Mouse (Mus musculus) liver, embryonic 14.5 days (tissue): ENCODE data around the gene Sipa1l3. TPM values are rescaled to one million over a fixed set of nuclear protein-coding genes. Genes with fewer than 3 reads are reported as not detected.

ENCODE experiments used
- ATAC-seq: fragments of 200-750 bp; cut with Nextera tagmentation; 2 replicates; pipeline ENCODE4 v1.8.0; 2017; ENCODE audit warnings: moderate number of reproducible peaks, mild to moderate bottlenecking, moderate library complexity; ENCODE audit not compliant: insufficient read depth
- DNase-seq, 3 experiments: peaks; one replicate each; pipeline ENCODE4 v3.0.0-alpha.2; 2012 to 2013; ENCODE audit warnings: low read depth in 3 of 3, low spot score in 3 of 3
- H3K27ac ChIP-seq: fragments of 300-500 bp; sonication (generic); 2 replicates; pipeline ENCODE4 v1.5.1; 2014; ENCODE audit warnings: moderate library complexity, mild to moderate bottlenecking, control low read depth, inconsistent platforms
- H3K27me3 ChIP-seq: fragments of 300-500 bp; sonication (generic); 2 replicates; pipeline ENCODE4 v1.6.1; 2014; ENCODE audit warnings: mild to moderate bottlenecking, low read length, moderate library complexity; ENCODE audit not compliant: control insufficient read depth, insufficient read depth
- H3K36me3 ChIP-seq: fragments of 300-500 bp; sonication (generic); replicated peaks from 2 replicates; pipeline ENCODE4 v1.6.1; 2014; ENCODE audit warnings: low read depth; ENCODE audit not compliant: control insufficient read depth, insufficient read depth
- H3K4me1 ChIP-seq, 2 experiments: fragments of 200-500 bp in 1 of 2; fragments of 300-500 bp in 1 of 2; sonication (generic) in 1 of 2; replicated peaks; 2 replicates each; pipeline ENCODE4 v1.6.1; 2012 to 2014; ENCODE audit warnings: antibody characterized with exemption in 1 of 2, inconsistent platforms in 1 of 2, low read length in 1 of 2; ENCODE audit not compliant: control insufficient read depth in 2 of 2, insufficient read depth in 2 of 2
- H3K4me2 ChIP-seq: fragments of 300-500 bp; sonication (generic); 2 replicates; pipeline ENCODE4 v1.6.1; 2014; ENCODE audit warnings: low read depth, mild to moderate bottlenecking, control low read depth, moderate library complexity
- H3K4me3 ChIP-seq, 2 experiments: fragments of 200-500 bp in 1 of 2; fragments of 300-500 bp in 1 of 2; sonication (generic) in 1 of 2; 2 replicates each; pipeline ENCODE4 v1.5.1; 2012 to 2014; ENCODE audit warnings: low read depth in 2 of 2, low read length in 2 of 2, mild to moderate bottlenecking in 2 of 2, control low read depth in 1 of 2, inconsistent platforms in 1 of 2, moderate library complexity in 1 of 2; ENCODE audit not compliant: insufficient read depth in 1 of 2
- H3K9ac ChIP-seq: fragments of 300-500 bp; sonication (generic); replicated peaks from 2 replicates; pipeline ENCODE4 v1.6.1; 2014; ENCODE audit warnings: mild to moderate bottlenecking, control low read depth, moderate library complexity
- H3K9me3 ChIP-seq: fragments of 300-500 bp; sonication (generic); 2 replicates; pipeline ENCODE4 v1.6.1; 2016; ENCODE audit warnings: low read length, mixed read lengths; ENCODE audit not compliant: control insufficient read depth
- CTCF ChIP-seq: IDR thresholded peaks from 2 replicates; pipeline ENCODE4 v1.5.1; 2016; ENCODE audit warnings: antibody characterized with exemption, low read depth, control low read depth
- EP300 ChIP-seq: IDR thresholded peaks from 2 replicates; pipeline ENCODE4 v1.6.1; 2016; ENCODE audit warnings: antibody characterized with exemption, low read depth
- WGBS: fragments of 180-500 bp; shearing (Covaris S2); extraction: QIAGEN DNeasy Blood & Tissue Kit; methylation state at CpG from one replicate; pipeline ENCODE4 v1.1.7; 2014; ENCODE audit not compliant: insufficient replicate concordance; 5-methylcytosine and 5-hydroxymethylcytosine counted together
- polyA plus RNA-seq, 2 experiments: library from polyadenylated mRNA; depleted of rRNA in 1 of 2; stranded (reverse) in 1 of 2; unstranded in 1 of 2; fragments of >200 nt; fragmentation: Nextera tagmentation in 1 of 2; extraction: Ambion mirVana in 1 of 2; gene quantifications; 2 replicates each; pipeline versions ENCODE4 v1.2.1 to v1.2.3; 2012 to 2014

The Sipa1l3 gene
- polyA plus RNA-seq, 2 experiments: 1.8 to 4.9 TPM

GRCm38 (mm10) chr7:29304463-29305262 is 213.8 kb downstream of the Sipa1l3 start:
- Histone ChIP-seq H3K4me1 (peaks cover 8 to 15% of the 10 kb centered on the region in 2 experiments), H3K4me3 (peak overlapping the region; percentile 15 to 42; a peak in 3 of 4 replicates), H3K4me2 (peak overlapping the region; percentile 73), H3K9ac (no peak overlapping the region), H3K27ac (no peak overlapping the region), H3K27me3 (peaks cover 54% of the 10 kb centered on the region), H3K9me3 (no peaks in the 10 kb centered on the region), H3K36me3 (no peaks in the 10 kb centered on the region)
- DNase-seq: no peak
- no peak for TF ChIP-seq EP300
- no peak for ATAC-seq
- 2% methylated on average over 48 of the region's 48 CpGs for WGBS

GRCm38 (mm10) chr7:29303738-29304462 is 214.5 kb downstream of the Sipa1l3 start, which contains the start of gene Dpf1:
Gene Dpf1, plus strand, starts transcription at chr7:29303951.
- ATAC-seq: peak; percentile 70
- Histone ChIP-seq H3K4me2 (peak within 1 kb of the TSS; percentile 73), H3K4me1 (peaks cover 7 to 10% of the 10 kb centered on the region in 2 experiments), H3K36me3 (no peaks in the 10 kb centered on the region), H3K9ac (no peak within 1 kb of the TSS), H3K27ac (no peak within 1 kb of the TSS), H3K9me3 (no peaks in the 10 kb centered on the region), H3K27me3 (peaks cover 47% of the 10 kb centered on the region), H3K4me3 (peak within 1 kb of the TSS; percentile 15 to 42)
- TF ChIP-seq EP300: no peak
- no peak for TF ChIP-seq CTCF
- peak in 1 of 3 experiments; percentile 49 for DNase-seq
- under 1% methylated on average over 66 of the region's 67 CpGs for WGBS

GRCm38 (mm10) chr7:29302641-29303040 is 215.8 kb downstream of the Sipa1l3 start:
- Histone ChIP-seq H3K9ac (no peak overlapping the region), H3K27ac (no peak overlapping the region), H3K4me3 (no peak overlapping the region), H3K4me2 (no peak overlapping the region), H3K4me1 (peaks cover 5 to 7% of the 10 kb centered on the region in 2 experiments), H3K27me3 (peaks cover 39% of the 10 kb centered on the region), H3K9me3 (no peaks in the 10 kb centered on the region), H3K36me3 (no peaks in the 10 kb centered on the region)
- WGBS: 56% methylated on average over 7 of the region's 7 CpGs
- ATAC-seq: no peak
- TF ChIP-seq EP300 (no peak), CTCF (no peak)
- DNase-seq: no peak

- ATAC-seq: no peak
- Histone ChIP-seq H3K36me3 (no peaks in the 10 kb centered on the region), H3K4me3 (no peak overlapping the region), H3K4me1 (no peaks in the 10 kb centered on the region), H3K9me3 (no peaks in the 10 kb centered on the region), H3K4me2 (no peak overlapping the region), H3K27ac (no peak overlapping the region), H3K9ac (no peak overlapping the region), H3K27me3 (peaks cover 37% of the 10 kb centered on the region)
- WGBS: 1% methylated on average over 7 of the region's 7 CpGs
- TF ChIP-seq EP300: no peak
- TF ChIP-seq CTCF: peak; percentile 80
- DNase-seq: no peak
These were observed 217.3 kb downstream of the Sipa1l3 start for GRCm38 (mm10) chr7:29301127-29301566.

GRCm38 (mm10) chr7:29296998-29297397 is 221.4 kb downstream of the Sipa1l3 start:
- Histone ChIP-seq H3K9me3 (no peaks in the 10 kb centered on the region), H3K27me3 (no peaks in the 10 kb centered on the region; the same call in 1 of the 2 replicates), H3K4me2 (no peak overlapping the region), H3K4me1 (peaks cover 0 to 7% of the 10 kb centered on the region in 2 experiments; a peak in 1 of 4 replicates), H3K27ac (no peak overlapping the region), H3K9ac (no peak overlapping the region), H3K36me3 (no peaks in the 10 kb centered on the region), H3K4me3 (no peak overlapping the region)
- TF ChIP-seq EP300: no peak
- TF ChIP-seq CTCF: peak; percentile 88
- DNase-seq: peak in 1 of 3 experiments; percentile 49
- no peak for ATAC-seq
- WGBS: 14% methylated on average over 10 of the region's 10 CpGs
